Mouse (Mus musculus) embryonic fibroblast, embryonic 13.5 days (primary cell): ENCODE measurements at regions not wholly inside any gene's neighbourhood (a gene's known extent, or its start where the extent isn't known, plus 50 kb on each side); places are given as distances from the start of the nearest gene placed in this dataset.
A peak's percentile ranks its signal among the peaks of the same experiment; 100 is the strongest.

ENCODE experiments used
- H3K27ac ChIP-seq: 2 replicates; pipeline ENCODE4 v1.5.1; 2012; ENCODE audit warnings: low read length, control low read depth, inconsistent platforms; ENCODE audit not compliant: insufficient read depth
- H3K4me1 ChIP-seq: 2 replicates; pipeline ENCODE4 v1.6.1; 2011; ENCODE audit warnings: low read length; ENCODE audit not compliant: control insufficient read depth, insufficient read depth
- H3K4me3 ChIP-seq: 2 replicates; pipeline ENCODE4 v1.5.1; 2011; ENCODE audit warnings: mild to moderate bottlenecking, control low read depth, low read length; ENCODE audit not compliant: insufficient read depth
- CTCF ChIP-seq: IDR thresholded peaks from 2 replicates; pipeline ENCODE4 v1.5.1; 2011; ENCODE audit warnings: mild to moderate bottlenecking, control low read depth, low read length, moderate library complexity, borderline replicate concordance; ENCODE audit not compliant: insufficient read depth
- POLR2A ChIP-seq: IDR thresholded peaks from 2 replicates; pipeline ENCODE4 v1.6.1; 2011; ENCODE audit warnings: low read depth, mild to moderate bottlenecking, control low read depth, low read length, moderate library complexity

GRCm38 (mm10) chr13:26004768-26005560, 734.7 kb upstream of the Nrsn1 start:
- Histone ChIP-seq H3K27ac (no peak overlapping the region), H3K4me1 (no peaks in the 10 kb centered on the region), H3K4me3 (no peak overlapping the region)
- TF ChIP-seq CTCF (no peak), POLR2A (no peak)

DNA sequence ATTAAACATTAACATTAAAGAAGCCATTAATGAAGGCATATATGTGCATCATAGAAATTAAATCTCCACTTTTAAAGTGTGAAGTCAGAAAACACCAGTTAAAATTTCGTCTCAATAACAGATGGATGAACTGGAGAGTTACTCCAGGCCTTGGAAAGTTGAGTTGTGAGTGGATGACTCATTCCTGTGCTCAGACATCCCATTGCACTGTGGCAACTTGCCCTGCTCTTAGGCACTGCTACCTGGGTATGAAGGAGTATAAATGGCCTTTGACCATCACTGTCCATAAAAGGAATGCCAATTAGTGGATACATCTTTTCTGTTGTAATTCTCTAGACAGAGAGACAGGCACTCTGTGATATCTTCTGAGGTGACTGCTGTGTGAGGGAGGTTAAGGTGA, 723.2 kb upstream of the Nrsn1 start:
- no peak overlapping the region for H3K27ac ChIP-seq
- no peak for TF ChIP-seq CTCF
- TF ChIP-seq POLR2A = no peak
- no peaks in the 10 kb centered on the region for H3K4me1 ChIP-seq
- no peak overlapping the region for H3K4me3 ChIP-seq

DNA sequence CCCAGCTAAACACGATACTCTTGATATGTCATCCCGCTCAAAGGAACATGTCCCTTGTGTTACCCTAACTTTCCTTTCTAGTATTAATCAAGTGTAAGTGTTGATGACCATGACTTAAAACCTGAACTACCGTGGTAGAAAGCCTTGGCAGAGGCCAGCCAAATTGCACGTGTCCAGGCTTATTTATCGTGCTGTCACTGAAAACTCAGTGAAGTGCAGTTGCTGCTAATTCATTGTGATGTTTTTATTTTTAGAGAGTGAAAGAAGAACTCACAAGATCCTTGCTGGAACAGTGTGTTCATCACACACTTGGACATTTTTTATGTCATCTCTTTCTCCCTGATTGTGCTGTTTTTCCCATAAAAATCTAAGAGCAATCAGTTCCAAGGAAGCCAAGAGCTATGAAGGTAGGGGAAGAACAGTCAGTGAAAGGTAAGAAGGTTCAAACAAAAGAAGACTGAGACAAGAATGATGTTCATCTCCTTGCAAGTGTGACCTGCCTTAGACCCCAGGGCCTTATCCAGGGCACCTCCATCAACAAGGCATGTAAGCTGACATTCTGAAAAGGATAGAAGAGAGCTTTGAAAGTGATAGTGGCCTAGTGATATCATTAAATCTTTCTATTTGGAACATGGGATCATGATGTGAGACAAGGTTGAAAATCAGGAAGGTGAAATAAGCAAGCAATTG, 718.9 kb upstream of the Nrsn1 start:
- Histone ChIP-seq H3K27ac (no peak overlapping the region), H3K4me3 (no peak overlapping the region)
- TF ChIP-seq POLR2A (no peak), CTCF (no peak)

GRCm38 (mm10) chr13:25984535-25984934, 714.2 kb upstream of the Nrsn1 start:
- no peak overlapping the region for H3K27ac ChIP-seq

More for the DNA sequence above, 718.9 kb upstream of the Nrsn1 start:
- no peaks in the 10 kb centered on the region for H3K4me1 ChIP-seq

GRCm38 (mm10) chr13:25983659-25984058, 713.4 kb upstream of the Nrsn1 start:
- H3K27ac ChIP-seq = no peak overlapping the region
- H3K4me1 ChIP-seq = no peaks in the 10 kb centered on the region
- H3K4me3 ChIP-seq = no peak overlapping the region
- no peak for TF ChIP-seq POLR2A
- no peak for TF ChIP-seq CTCF

More at GRCm38 (mm10) chr13:25984535-25984934, 714.2 kb upstream of the Nrsn1 start:
- H3K4me1 ChIP-seq = no peaks in the 10 kb centered on the region
- TF ChIP-seq POLR2A = no peak
- no peak for TF ChIP-seq CTCF
- H3K4me3 ChIP-seq = no peak overlapping the region

DNA sequence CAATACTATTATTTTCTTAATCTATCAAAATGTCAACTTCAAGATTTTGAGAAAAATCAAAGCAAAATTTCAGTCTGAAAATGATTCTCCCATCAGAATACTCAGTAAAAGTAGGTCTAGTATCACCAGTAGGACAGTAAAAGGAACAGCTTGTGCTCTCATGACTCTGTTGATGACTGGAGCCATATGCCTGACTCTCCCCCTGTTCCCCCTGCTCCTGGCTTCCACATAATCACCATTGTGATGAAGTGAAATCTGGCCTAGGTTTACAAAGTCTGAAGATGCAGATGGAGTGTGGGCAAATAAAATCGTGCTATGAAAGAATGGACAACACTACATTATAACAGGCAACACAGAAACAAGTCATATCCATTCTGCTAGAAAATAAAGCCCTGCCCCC, 708.3 kb upstream of the Nrsn1 start:
- Histone ChIP-seq H3K27ac (no peak overlapping the region), H3K4me3 (no peak overlapping the region), H3K4me1 (no peaks in the 10 kb centered on the region)
- no peak for TF ChIP-seq CTCF
- no peak for TF ChIP-seq POLR2A

- H3K27ac ChIP-seq = peak overlapping the region; percentile 49; the same call in 1 of the 2 replicates
These were observed 688.3 kb upstream of the Nrsn1 start for GRCm38 (mm10) chr13:25958592-25958991.

DNA sequence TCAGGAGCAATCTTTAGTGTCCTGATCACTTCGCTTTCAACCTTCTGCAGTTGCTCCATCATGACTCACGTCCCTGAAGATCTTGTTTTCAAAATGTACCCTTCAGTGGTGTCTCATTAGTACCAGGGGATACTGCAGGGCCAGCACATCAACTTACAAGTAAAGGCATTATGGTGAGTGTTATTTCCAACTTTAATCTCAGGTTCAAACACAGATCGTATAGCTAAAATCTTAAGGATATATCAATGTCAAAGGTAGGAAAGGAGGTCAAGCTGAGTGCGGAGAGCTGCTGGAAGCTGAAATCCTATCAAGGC, 687.8 kb upstream of the Nrsn1 start:
- Histone ChIP-seq H3K4me3 (no peak overlapping the region), H3K27ac (peak overlapping the region; percentile 49; the same call in 1 of the 2 replicates)
- TF ChIP-seq POLR2A = no peak
- TF ChIP-seq CTCF = no peak

More at GRCm38 (mm10) chr13:25958592-25958991, 688.3 kb upstream of the Nrsn1 start:
- H3K4me1 ChIP-seq = peaks cover 2% of the 10 kb centered on the region; the same call in 1 of the 2 replicates
- no peak overlapping the region for H3K4me3 ChIP-seq
- TF ChIP-seq POLR2A (no peak), CTCF (no peak)

GRCm38 (mm10) chr13:25957451-25958152, 687.3 kb upstream of the Nrsn1 start:
- TF ChIP-seq CTCF = no peak
- no peak for TF ChIP-seq POLR2A

More for the DNA sequence above, 687.8 kb upstream of the Nrsn1 start:
- peaks cover 2% of the 10 kb centered on the region; the same call in 1 of the 2 replicates for H3K4me1 ChIP-seq

More at GRCm38 (mm10) chr13:25957451-25958152, 687.3 kb upstream of the Nrsn1 start:
- H3K4me1 ChIP-seq = peaks cover 2% of the 10 kb centered on the region; the same call in 1 of the 2 replicates
- no peak overlapping the region for H3K4me3 ChIP-seq
- no peak overlapping the region for H3K27ac ChIP-seq
